Mouse (Mus musculus) bone marrow macrophage, adult 2 months (primary cell): ENCODE results near the gene Smurf2.

Experiments
- CTCF ChIP-seq: IDR thresholded peaks from 2 replicates; pipeline ENCODE4 v1.5.1; 2012; ENCODE audit warnings: low read depth, mild to moderate bottlenecking, low read length, moderate library complexity
- POLR2A ChIP-seq: IDR thresholded peaks from 2 replicates; pipeline ENCODE4 v1.6.1; 2012; ENCODE audit warnings: mild to moderate bottlenecking, low read depth, low read length, borderline replicate concordance

GRCm38 (mm10) chr11:106784476-106784875 lies 136.0 kb downstream of the Smurf2 start:
- no peak for TF ChIP-seq CTCF
- no peak for TF ChIP-seq POLR2A
